Mouse (Mus musculus): ENCODE measurements around the gene Olfr1228. TPM values are rescaled to one million over a fixed set of nuclear protein-coding genes. Genes with fewer than 3 reads are reported as not detected.

The Olfr1228 gene
- polyA plus RNA-seq (2012; ENCODE audit: low replicate concordance): not detected in 2 replicates

GRCm38 (mm10) chr2:89253962-89254361 lies at the start of gene Olfr1228:
Olfr1228 (minus strand) TSS chr2:89254062.

GRCm38 (mm10) chr2:89297168-89297567 lies 43.3 kb upstream of the Olfr1228 start, which contains the start of gene Olfr1230:
Olfr1230 (minus strand) TSS chr2:89297268.

DNA sequence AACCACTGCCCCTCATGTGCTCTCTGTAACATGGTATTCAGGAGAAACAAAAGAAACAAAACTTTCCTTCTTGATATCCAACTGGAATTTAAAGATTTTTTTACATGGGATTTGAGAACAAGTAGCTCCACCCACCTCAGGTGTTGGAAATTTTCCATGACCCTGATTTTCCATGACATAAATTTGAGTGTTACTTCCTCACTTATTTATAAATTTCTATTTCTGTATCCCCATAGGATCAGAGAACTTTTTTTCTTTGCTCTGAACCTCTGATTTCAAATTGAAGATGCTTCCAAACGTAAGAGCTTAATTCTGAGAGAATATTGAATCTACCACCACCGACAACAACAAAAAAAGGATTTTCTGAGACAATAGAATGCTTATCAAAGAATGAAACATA lies 34.1 kb upstream of the Olfr1228 start, which contains the start of gene Olfr1229:
Gene Olfr1229 (minus strand): TSS at position 101 of the 400 bp plus-strand sequence.

GRCm38 (mm10) chr2:89199948-89200347 lies 53.9 kb downstream of the Olfr1228 start, which contains the start of gene Olfr1226:
Olfr1226 (minus strand) TSS chr2:89200048.

Other genes with a start within 250 kb of the Olfr1228 start
- gene Olfr1215, start 247.1 kb downstream of the Olfr1228 start, polyA plus RNA-seq (2012; ENCODE audit: low replicate concordance): not detected in 2 replicates
- not detected in 2 replicates for gene Olfr1216, start 235.7 kb downstream of the Olfr1228 start, polyA plus RNA-seq (2012; ENCODE audit: low replicate concordance)
- gene Olfr1217, start 222.0 kb downstream of the Olfr1228 start, polyA plus RNA-seq (2012; ENCODE audit: low replicate concordance): not detected in 2 replicates
- gene Olfr1218, start 192.9 kb downstream of the Olfr1228 start, polyA plus RNA-seq (2012; ENCODE audit: low replicate concordance): not detected in 2 replicates
- gene Olfr1219, start 170.5 kb downstream of the Olfr1228 start, polyA plus RNA-seq (2012; ENCODE audit: low replicate concordance): not detected in 2 replicates
- gene Olfr1220, start 147.2 kb downstream of the Olfr1228 start, polyA plus RNA-seq (2012; ENCODE audit: low replicate concordance): not detected in 2 replicates
- gene Olfr1221, start 136.8 kb downstream of the Olfr1228 start, polyA plus RNA-seq (2012; ENCODE audit: low replicate concordance): not detected in 2 replicates
- gene Olfr1222, start 121.0 kb downstream of the Olfr1228 start, polyA plus RNA-seq (2012; ENCODE audit: low replicate concordance): not detected in 2 replicates
- gene Olfr1223, start 102.5 kb downstream of the Olfr1228 start, polyA plus RNA-seq (2012; ENCODE audit: low replicate concordance): not detected in 2 replicates
- gene Olfr1224-ps1, start 90.0 kb downstream of the Olfr1228 start, polyA plus RNA-seq (2012; ENCODE audit: low replicate concordance): 0.26 TPM in 1 of 2 replicates, not detected in the other
- gene Olfr1225, start 79.4 kb downstream of the Olfr1228 start, polyA plus RNA-seq (2012; ENCODE audit: low replicate concordance): not detected in 2 replicates
- not detected in 2 replicates for gene Olfr1226, start 54.0 kb downstream of the Olfr1228 start, polyA plus RNA-seq (2012; ENCODE audit: low replicate concordance)
- not detected in 2 replicates for gene Olfr1229, start 34.0 kb upstream of the Olfr1228 start, polyA plus RNA-seq (2012; ENCODE audit: low replicate concordance)
- not detected in 2 replicates for gene Olfr1230, start 43.2 kb upstream of the Olfr1228 start, polyA plus RNA-seq (2012; ENCODE audit: low replicate concordance)
- 0.39 TPM in 1 of 2 replicates, not detected in the other for gene Olfr1231, start 53.0 kb upstream of the Olfr1228 start, polyA plus RNA-seq (2012; ENCODE audit: low replicate concordance)
- not detected in 2 replicates for gene Olfr1232, start 75.6 kb upstream of the Olfr1228 start, polyA plus RNA-seq (2012; ENCODE audit: low replicate concordance)
- not detected in 2 replicates for gene Olfr1233, start 88.3 kb upstream of the Olfr1228 start, polyA plus RNA-seq (2012; ENCODE audit: low replicate concordance)
- not detected in 2 replicates for gene Olfr1234, start 110.8 kb upstream of the Olfr1228 start, polyA plus RNA-seq (2012; ENCODE audit: low replicate concordance)
- not detected in 2 replicates for gene Olfr1238, start 155.6 kb upstream of the Olfr1228 start, polyA plus RNA-seq (2012; ENCODE audit: low replicate concordance)
- not detected in 2 replicates for gene Olfr1239, start 166.3 kb upstream of the Olfr1228 start, polyA plus RNA-seq (2012; ENCODE audit: low replicate concordance)
- not detected in 2 replicates for gene Olfr1240, start 188.9 kb upstream of the Olfr1228 start, polyA plus RNA-seq (2012; ENCODE audit: low replicate concordance)
- not detected in 2 replicates for gene Olfr1241, start 233.1 kb upstream of the Olfr1228 start, polyA plus RNA-seq (2012; ENCODE audit: low replicate concordance)
- not detected in 2 replicates for gene Olfr1242, start 244.3 kb upstream of the Olfr1228 start, polyA plus RNA-seq (2012; ENCODE audit: low replicate concordance)

Measured in leukemia stem cell, adult 10-12 weeks (primary cell).